Mouse (Mus musculus) gastrocnemius, postnatal 25 days (tissue): Measurements from ENCODE around the gene Donson. TPM values are rescaled to one million over a fixed set of nuclear protein-coding genes. Genes with fewer than 3 reads are reported as not detected.
"Not testable (repeated sequence)": the region's sequence is repeated elsewhere in the genome, so short reads cannot be mapped to it uniquely, and the experiment has no call there.

Source experiments
- DNase-seq: peaks from one replicate; pipeline ENCODE4 v3.0.0; 2022
- total RNA-seq, 2 experiments: library from RNA; stranded (reverse); gene quantifications; 1 replicate in 1 of 2; 2 replicates in 1 of 2; pipeline ENCODE4 v1.2.3; 2021

Gene Donson
- total RNA-seq, 2 experiments from 2014 or later, result 0.84 to 1.1 TPM

DNA sequence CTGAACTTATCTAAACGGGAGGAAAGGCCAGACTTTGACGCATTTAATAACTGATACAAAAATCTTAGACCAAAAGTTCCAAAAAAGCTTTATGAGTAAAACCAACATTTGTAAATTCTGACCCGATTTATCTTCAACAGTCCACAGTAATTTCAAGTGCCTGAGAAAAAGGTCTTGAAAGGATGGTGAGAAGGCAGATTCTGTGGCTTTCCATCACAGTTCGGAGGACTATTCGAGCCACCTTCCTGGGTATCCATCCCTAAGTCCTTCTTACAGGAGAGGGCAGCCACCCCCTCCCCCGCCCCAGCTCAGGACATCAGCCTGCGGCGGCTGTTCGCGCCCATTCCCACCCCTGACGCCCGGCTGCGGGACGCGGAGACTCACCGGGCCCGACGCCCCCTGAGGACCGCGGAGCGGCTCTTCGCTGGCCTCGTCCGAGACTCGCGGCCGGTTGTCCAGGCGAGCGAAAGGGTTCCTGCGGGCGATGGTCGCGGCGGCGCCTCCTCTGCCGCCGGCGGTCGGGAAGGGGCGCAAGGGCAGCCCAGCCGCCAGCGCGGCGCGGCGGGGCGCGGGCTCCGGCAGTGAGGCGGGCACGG lies 449 bp downstream of the Donson start:
- no peak for DNase-seq

DNA sequence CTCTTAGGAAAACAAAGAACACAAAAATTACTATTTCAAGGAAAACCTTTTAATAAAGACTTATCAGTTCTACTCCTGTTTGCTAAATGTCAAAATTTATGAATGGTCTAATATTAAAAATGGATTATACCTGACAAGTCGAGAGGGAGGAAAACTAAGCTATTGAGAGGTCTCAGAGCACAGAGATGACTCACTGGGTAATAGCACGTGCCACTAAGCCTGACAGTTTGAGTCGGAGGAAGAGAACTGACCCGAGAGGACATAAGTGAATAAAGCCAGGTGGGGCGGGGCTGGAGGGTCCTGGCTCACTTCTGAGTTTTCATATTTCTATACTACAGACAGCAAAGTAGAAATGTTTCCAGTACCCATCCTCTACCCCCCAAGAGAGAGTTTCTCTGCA lies 2.2 kb downstream of the Donson start:
- DNase-seq, result no peak

DNA sequence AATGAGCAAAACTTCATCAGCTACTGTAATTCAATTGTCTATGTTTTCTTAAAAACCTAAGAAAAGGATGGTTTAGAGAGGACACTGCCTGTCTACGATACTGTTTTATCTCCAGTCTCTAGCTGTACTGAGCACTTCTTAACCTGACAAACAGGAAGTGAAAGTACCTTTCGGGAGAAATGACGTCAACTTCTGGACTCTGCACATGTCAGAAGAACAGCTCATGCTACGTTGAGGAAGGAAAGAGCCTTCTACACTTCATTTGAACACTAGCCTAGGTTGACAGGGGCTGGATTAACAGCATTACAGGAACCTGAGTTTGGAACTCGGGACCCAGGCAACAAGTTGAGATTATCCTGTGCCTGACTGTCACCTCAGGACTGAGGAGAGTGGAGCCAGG lies 3.0 kb downstream of the Donson start:
- DNase-seq, result no peak

DNA sequence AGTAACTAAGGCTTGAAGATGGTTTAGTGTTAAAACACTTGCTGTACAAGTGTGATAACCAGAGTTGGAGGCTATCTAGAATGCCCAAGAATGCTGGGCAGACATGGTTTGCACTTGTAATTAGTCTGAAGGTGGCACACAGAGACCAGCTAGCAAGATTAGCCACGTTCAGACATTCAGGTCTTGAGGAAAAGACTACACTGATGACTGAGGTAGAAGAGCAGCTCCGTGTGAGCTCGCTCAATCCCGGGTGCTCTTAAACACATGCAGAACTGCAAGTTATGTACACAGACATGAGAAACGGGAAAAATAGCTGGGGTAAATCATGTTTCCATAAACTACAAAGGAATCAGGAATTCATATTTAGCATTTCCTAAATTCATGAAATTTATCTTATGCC lies 7.9 kb downstream of the Donson start:
- no peak for DNase-seq

DNA sequence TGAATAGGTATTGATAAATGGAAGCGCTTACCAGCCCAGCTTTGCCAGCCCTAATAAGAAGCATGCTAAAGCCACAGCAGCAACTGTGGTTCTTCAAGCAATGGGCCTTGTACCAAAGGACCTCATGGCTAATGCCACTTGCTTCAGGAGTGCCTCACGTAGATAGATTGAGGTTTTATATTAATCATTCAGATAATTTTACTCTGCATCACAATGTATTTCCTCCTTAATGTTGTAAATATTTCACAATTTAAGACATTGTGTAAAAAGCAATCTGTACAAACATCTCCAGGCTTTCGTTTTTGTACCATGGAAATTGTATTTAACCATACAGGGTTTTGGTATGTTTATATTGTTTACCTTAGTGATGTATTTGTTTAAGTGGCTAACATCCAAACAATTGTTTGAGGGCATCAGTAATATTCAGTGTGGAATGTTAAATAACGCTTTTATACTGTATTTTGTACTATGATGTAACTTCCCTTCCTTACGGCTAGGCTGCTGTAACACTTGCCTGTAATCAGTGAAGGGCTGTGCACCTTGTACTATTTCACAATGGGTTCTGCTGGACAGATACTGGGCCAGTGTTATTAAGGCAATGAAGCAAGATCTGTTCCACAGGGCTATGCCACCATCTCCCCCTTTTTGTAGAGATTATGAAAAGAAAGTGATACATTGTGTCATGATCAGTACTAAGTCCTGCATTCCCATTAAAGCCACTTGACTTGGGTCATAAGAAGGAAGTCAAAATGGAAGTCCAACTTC lies 10.2 kb downstream of the Donson start:
- no peak for DNase-seq

DNA sequence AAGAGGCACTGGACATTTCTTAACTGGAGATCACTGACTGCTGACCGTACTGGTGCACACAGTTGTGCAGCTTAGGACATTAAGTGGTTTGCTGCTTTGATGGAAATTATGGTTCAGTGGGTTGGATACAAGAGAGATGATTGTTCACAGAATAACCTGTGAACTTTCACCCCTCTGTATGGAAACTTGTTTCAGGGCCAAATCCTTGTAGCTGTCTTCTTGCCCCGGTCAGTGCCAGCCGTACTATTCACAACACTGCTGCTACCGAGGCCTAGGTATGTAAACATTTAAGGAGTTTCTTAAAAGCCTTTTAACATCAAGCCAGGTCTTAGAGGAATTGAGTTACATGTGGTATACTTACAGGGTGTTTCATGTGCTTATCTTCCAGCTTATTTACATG lies 14.1 kb downstream of the Donson start:
- DNase-seq, result no peak

DNA sequence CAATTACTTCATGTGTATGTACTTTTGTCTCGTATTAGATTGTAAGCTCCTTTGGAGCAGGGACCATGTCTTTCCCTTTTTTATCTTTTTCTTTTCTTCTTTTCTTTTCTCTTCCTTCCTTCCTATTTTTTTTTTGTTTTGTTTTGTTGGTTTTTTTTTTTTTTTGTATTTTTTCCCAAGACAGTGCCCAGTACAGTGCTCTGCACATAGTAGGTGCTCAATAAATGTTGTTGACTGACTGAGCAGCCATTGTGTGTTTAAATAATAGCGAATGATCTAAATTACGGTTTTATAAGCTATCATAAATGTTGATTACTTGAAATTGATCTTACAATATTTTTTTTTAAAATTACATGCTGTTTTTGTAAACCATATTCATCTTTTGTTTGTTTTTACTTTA lies 24.8 kb downstream of the Donson start:
- no peak for DNase-seq

DNA sequence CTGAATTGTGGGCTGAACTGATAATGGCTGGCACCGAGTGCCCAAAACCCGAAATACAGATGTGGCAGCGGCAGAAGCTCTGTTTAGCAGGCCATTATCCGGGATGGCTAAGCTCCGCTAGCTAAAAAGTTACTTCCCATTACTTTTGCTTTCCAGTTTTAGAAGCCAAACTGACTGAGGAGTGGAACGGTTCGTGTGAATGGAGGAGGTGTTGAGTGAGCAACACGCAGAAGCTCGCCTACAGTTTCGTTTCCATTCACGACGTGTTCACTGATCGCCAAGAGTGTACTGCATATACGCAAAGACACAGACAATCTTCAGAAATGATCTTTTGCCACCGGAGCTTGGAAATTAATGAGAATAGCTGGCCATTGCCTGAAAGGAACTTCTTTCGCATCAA lies 26.2 kb downstream of the Donson start:
- DNase-seq, result no peak

DNA sequence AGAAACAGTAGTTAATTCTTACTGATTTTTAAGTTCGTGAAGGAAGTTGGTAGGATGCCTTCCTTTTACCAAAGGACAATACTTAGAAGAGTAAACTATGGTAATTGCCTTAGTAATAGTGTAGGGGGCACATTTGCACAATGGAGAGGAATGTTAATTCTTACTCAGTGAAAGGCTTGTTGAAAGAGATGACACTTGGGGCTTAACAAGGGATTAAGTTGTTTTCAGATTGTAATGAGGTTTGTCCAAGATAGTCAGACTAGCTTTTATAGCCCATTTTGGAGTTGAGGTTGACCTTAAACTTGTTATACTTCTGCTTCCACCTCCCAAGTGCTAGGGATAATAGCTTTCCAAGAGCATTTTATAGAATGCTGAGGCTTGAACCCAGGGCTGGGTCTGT lies 27.2 kb downstream of the Donson start:
- no peak for DNase-seq

DNA sequence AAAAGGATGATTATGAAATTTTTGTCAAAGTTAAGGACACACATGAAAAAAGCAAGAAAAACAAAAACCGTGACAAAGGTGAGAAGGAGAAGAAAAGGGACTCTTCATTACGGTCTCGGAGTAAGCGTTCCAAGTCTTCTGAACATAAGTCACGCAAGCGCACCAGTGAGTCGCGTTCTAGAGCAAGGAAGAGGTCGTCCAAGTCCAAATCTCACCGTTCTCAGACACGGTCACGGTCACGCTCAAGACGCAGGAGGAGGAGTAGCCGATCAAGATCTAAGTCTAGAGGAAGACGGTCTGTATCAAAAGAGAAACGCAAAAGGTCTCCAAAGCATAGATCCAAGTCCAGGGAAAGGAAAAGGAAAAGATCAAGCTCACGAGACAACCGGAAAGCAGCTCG lies 28.8 kb downstream of the Donson start:
- no peak for DNase-seq

DNA sequence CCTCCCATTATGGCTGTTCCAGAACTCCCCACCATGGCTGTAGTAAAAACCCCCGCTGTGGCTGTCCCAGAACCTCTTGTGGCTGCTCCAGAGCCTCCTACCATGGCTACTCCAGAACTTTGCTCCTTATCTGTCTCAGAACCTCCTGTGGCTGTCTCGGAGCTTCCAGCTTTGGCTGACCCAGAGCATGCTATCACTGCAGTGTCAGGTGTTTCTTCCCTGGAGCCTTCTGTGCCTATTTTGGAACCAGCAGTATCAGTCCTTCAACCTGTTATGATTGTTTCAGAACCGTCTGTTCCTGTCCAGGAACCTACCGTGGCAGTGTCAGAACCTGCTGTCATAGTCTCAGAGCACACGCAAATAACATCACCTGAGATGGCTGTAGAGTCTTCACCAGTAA lies 30.1 kb downstream of the Donson start:
- DNase-seq, result no peak

DNA sequence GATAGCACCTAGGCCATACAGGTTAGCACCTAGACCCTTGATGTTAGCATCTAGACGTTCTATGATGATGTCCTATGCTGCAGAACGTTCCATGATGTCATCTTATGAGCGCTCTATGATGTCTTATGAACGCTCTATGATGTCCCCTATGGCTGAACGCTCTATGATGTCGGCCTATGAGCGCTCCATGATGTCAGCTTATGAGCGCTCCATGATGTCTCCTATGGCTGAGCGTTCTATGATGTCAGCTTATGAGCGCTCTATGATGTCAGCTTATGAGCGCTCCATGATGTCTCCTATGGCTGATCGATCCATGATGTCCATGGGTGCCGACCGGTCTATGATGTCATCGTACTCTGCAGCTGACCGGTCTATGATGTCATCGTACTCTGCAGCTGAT lies 31.3 kb downstream of the Donson start:
- no peak for DNase-seq

DNA sequence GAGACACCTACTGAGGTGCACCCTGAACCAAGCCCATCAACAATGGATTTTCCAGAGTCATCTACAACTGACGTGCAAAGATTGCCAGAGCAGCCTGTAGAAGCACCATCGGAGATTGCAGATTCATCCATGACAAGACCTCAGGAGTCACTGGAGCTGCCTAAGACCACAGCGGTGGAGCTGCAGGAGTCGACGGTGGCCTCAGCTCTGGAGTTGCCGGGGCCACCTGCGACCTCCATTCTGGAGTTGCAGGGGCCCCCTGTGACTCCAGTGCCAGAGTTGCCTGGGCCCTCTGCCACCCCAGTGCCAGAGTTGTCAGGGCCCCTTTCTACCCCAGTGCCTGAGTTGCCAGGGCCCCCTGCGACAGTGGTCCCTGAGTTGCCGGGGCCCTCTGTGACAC lies 33.3 kb downstream of the Donson start:
- no peak for DNase-seq

DNA sequence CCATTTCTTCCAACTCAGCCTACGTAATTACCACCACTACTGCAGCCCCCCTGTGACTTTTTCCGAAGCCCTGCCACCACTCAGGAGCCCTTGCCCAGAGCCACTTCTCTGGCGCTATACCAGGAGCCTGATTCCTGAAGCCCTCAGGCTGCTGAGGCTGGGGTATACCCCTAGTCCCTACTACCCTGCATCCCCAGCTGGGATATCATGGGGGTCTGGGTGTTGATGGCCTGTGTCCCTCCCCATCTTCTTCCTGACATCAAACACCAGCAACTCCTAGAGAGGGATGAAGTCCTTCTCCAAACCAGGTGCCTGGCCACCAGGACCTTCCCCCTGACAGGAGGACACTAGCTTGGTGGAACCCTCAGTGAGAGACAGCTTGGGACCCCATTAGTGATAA lies 36.4 kb downstream of the Donson start:
- no peak for DNase-seq

DNA sequence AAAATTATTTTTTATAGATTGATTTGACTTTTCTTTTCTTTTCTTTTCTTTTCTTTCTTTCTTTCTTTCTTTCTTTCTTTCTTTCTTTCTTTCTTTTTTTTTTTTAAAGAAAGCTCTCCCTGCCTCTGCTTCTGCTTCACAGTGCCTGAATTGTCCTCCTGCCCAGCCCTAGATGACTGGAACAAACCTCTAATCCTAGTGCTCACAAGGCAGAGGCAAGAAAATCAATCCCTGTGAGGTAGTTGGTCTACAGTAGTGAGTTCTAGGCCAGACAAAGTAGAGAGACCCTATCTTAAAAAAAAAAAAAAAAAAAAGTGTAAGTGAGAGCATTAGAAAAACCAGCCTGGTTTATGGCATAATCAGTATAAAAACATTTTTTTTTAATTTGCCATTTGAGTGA lies 38.8 kb downstream of the Donson start:
- DNase-seq, result no peak

DNA sequence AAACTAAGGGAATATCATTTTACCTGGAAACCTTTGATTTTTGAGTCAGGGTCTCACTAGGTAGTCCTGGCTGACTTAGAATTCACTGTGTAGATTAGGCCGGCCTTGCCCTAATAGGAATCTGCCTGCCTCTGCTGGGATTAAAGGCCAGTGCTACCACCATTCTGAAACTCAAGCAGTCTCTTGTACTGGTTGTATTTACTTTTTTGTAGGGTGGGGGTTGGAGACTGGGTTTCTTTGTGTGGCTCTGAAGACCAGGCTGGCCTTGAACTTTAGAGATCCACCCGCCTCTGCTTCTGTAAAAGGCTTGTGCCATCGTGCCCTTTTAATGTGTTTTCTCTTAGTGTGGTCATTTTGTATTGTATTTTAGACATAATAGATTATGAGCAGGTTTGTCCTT lies 39.3 kb downstream of the Donson start:
- DNase-seq, result no peak

DNA sequence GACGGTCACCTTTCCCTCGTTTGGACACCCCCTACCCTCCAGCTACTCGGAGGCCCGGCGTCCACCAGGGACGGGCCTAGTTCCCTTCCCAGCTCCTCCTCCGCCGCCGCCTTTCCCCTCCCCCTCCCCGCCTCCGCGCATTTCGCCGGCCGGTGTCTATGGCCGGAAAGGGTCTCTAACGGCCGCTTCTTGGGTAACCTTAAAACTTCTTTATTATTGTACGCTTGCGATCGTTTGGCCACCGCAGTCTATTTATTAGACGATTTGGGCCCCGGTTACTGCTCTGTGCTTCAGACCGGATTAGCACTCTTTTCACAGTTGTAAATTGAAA lies 40.4 kb downstream of the Donson start:
- DNase-seq, result peak; percentile 81

DNA sequence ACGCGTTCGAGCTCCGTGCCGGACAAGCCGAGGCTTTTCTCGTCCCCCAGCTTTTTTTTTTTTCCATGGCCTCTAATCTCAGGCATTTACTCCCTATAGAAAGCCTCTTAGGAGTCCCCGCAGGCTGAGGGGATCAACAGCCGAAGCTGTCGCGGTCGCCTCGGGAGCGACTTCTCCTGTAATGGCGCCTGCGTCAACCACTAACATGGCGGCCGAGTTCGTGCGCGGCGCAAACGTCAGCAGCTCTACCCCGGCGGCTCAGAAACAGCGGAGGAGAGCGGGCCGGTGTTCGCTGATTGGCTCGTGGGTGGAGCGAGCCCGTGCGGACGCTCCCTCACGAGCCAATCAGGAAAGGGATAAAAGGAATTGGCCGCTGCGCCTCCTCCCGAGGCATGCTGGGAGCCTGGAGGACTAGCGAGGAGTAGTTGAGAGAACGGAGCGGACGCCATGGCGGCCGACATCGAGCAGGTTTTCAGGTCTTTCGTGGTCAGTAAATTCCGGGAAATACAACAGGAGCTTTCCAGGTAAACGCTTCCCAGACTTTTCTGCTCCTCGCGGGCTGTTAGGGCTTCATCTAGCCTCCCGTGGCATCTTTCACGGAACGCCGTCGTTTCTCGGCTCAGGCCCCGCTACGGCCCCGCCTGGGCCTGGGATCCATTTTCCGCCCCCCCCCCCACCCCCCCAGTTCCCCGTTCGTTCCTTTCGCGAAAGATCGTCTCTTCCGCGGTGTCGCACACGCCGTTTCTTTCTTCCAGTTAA lies 40.9 kb downstream of the Donson start, which contains the start of gene Son:
Gene Son (plus strand): TSS at position 46 of the 759 bp plus-strand sequence.
- peak; percentile 98 for DNase-seq

DNA sequence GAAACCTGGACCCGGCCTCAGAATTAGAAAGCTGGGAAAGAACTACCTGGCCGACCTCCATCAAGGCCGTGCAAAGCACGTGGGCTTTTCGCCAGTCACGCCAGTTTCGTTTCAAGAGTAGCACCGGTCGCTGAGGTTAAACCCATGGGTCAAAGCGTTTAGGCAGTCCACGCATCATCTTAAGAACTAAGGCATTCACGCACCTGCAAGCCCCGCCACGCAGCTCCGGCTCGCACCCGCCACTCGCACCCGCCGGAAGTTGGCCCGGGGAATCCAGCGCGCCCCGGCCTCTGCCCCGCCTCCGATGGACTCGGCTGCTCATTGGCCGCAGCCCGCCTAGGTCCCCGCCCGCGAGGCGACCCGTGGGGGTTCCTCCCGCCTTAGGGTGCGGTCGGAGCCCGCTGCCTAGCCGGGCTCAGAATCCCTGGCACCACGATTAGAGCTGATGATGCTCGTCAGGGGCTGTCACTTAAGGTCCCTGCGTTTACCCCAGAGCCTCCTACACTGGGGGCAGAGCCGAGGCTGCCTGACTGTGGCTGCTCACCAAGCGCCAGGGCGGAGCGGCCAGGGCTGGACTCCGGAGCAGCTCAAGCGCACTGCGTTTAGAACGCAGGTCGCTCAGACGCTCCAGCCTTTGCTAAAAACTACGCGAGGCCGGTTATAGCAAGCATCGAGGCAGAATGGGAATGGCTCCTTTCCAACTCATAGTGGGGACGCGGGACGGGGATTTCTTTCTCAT lies 41.7 kb downstream of the Donson start, which contains the start of gene Gart:
Gene Gart (minus strand): TSS at position 272 of the 739 bp plus-strand sequence.
- peak; percentile 96 for DNase-seq

DNA sequence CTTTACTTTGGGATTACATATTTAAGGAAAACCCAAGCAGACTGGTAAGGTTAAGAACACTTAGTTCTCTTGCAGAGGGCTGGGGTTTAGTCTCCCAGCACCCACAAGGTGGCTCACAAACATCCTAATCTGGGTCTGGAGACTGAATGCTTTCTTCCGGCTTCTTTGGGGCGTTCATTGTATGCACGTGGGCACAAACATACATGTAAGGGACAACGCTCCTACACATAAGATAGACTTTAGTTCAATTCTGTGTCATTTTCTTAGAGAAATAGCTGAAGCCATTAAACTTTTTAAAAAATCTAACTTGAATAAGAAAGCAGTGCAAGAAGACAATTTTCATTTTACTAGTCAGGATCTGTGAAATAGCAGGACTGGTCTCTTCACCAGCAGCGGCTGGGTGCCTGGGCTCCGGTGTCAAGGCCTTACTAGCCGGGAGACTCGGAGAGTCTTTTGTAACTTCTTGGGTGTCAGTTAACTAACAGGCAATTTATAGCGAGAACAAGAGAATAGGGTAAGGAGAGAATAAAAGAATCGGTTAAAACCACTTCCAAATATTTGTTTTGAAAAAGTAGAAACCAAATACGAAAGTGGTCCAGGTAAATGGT lies 42.5 kb downstream of the Donson start:
- DNase-seq, result no peak

DNA sequence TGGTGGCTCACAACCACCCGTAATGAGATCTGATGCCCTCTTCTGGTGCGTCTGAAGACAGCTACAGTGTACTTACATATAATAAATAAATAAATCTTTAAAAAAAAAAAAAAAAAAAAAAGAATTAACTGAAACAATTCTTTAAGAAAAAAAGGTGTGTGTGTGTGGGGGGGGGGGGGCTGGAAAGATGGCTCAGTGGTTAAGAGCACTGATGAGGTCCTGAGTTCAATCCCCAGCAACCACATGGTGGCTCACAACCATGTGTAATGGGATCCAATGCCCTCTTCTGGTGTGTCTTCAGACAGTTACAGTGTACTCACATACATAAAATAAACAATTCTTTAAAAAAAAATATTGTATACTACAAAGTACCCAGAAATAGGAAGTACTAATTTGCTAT lies 43.1 kb downstream of the Donson start:
- not testable (repeated sequence) for DNase-seq

DNA sequence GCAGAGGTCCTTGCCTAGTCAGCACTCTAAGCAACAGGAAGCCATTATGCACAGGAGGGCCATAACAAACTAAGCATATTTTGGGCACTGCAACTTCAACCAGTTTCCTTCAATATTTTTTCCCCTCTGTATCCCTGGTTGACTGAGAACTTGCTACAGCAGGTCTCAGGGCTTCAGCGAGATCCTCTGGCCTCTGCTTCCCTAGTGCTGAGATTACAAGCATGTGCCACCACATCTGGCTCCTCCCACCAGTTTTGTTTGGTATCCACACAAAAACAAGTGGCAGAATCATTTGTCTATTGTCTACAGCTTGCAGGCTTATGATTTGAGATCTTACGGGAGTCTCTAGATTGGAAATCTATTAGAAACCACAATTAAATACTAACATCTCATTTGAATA lies 43.7 kb downstream of the Donson start:
- no peak for DNase-seq
